ENCODE assay signal across 13 mouse cellular contexts in the genomic region with DNA sequence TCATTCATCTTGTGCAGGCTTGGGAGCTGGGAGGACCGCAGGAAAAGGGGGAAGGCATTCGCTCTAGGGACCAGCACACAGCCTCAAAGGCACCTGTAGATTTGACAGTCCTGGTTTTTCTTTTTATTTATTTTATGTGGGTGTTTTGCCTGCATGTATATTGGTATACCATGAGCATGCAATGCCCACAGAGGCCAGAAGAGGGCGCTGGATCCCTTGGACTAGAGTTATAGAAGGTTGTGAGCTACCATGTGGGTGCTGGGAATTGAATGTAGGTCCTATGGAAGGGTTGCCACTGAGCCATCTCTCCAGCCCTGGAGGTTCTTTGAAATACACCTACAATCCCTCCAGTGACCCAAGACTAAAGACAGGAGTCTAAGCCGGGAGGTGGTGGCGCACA. TPM values are rescaled to one million over a fixed set of nuclear protein-coding genes. Genes with fewer than 3 reads are reported as not detected.
DNase-seq lines count a peak whose midpoint lies in the region; ATAC-seq and TF ChIP-seq lines count a peak whose summit lies in the region.
"Had no signal": no experiment of that assay in that cellular context is flagged by ENCODE, and none has a peak within 500 bp of the region (broad histone marks: within the 10 kb centered on the region; RNA-seq: fewer than 3 reads in every experiment).

No protein-coding gene starts in this region.

- H3K27me3 ChIP-seq in kidney, postnatal 0 days (ENCODE audit: insufficient read depth, low read length): no peaks in the 10 kb centered on the region
- no peaks in the 10 kb centered on the region for H3K27me3 ChIP-seq in kidney, embryonic 15.5 days
- no peaks in the 10 kb centered on the region for H3K27me3 ChIP-seq in hindbrain, postnatal 0 days (ENCODE audit: insufficient read depth, low read length)
- H3K27me3 ChIP-seq: embryonic facial prominence, embryonic 12.5 days had no signal

- no peak overlapping the region for H3K27ac ChIP-seq in kidney, postnatal 0 days
- H3K27ac ChIP-seq in kidney, embryonic 15.5 days: no peak overlapping the region
- peak overlapping the region; percentile 36; the same call in 1 of the 2 replicates for H3K27ac ChIP-seq in hindbrain, postnatal 0 days
- H3K27ac ChIP-seq: embryonic facial prominence, embryonic 12.5 days; limb, embryonic 10.5 days had no signal

- TF ChIP-seq CTCF in kidney, postnatal 0 days (IDR thresholded peaks at IDR 0.05; ENCODE audit: low read depth): peak; percentile 35; the same call in 1 of the 2 replicates
- peak; percentile 46 for TF ChIP-seq CTCF in hindbrain, postnatal 0 days (IDR thresholded peaks at IDR 0.05; ENCODE audit: low read depth)

- no peaks in the 10 kb centered on the region for H3K4me1 ChIP-seq in kidney, postnatal 0 days (replicated peaks; ENCODE audit: insufficient read depth, low read length)
- H3K4me1 ChIP-seq in kidney, embryonic 15.5 days: peaks cover 18% of the 10 kb centered on the region
- peaks cover 5% of the 10 kb centered on the region; the same call in 1 of the 2 replicates for H3K4me1 ChIP-seq in hindbrain, postnatal 0 days (ENCODE audit: insufficient read depth, low read length)

- no peak for ATAC-seq in kidney, postnatal 0 days (replicated peaks; ENCODE audit: low FRiP score, low read depth)
- ATAC-seq in kidney, embryonic 15.5 days (replicated peaks; ENCODE audit: low FRiP score): no peak
- ATAC-seq in hindbrain, postnatal 0 days: no peak

- no peaks in the 10 kb centered on the region for H3K9me3 ChIP-seq in kidney, postnatal 0 days (replicated peaks; ENCODE audit: low read length)
- no peaks in the 10 kb centered on the region for H3K9me3 ChIP-seq in kidney, embryonic 15.5 days (replicated peaks)
- H3K9me3 ChIP-seq in hindbrain, postnatal 0 days (ENCODE audit: low read length): no peaks in the 10 kb centered on the region
- H3K9me3 ChIP-seq: embryonic facial prominence, embryonic 12.5 days; limb, embryonic 10.5 days had no signal

- DNase-seq in kidney, postnatal 0 days (ENCODE audit: low spot score): no peak
- peak; percentile 12 to 21 for DNase-seq in B cell, adult 2 months
- DNase-seq in R1 (ENCODE audit: low read depth, low spot score): peak; percentile 38
- DNase-seq in hindbrain, postnatal 0 days (ENCODE audit: low spot score): no peak
- DNase-seq in right cerebral cortex, postnatal 36 days (ENCODE audit: low spot score in 2 of 2): no peak
- no peak for DNase-seq in right cerebral cortex, postnatal 4 days
- DNase-seq in frontal cortex, postnatal 14 days (ENCODE audit: low spot score in 2 of 2): no peak
- DNase-seq: lung, postnatal 14 days had no signal

- H3K9ac ChIP-seq in kidney, postnatal 0 days (ENCODE audit: low read depth, low read length): no peak overlapping the region
- no peak overlapping the region for H3K9ac ChIP-seq in kidney, embryonic 15.5 days
- H3K9ac ChIP-seq in hindbrain, postnatal 0 days (replicated peaks; ENCODE audit: low read length): no peak overlapping the region
- H3K9ac ChIP-seq: embryonic facial prominence, embryonic 12.5 days had no signal

- no peak overlapping the region for H3K4me2 ChIP-seq in kidney, postnatal 0 days (ENCODE audit: low read length)
- no peak overlapping the region for H3K4me2 ChIP-seq in kidney, embryonic 15.5 days
- no peak overlapping the region for H3K4me2 ChIP-seq in hindbrain, postnatal 0 days (ENCODE audit: low read depth, low read length)
- H3K4me2 ChIP-seq: embryonic facial prominence, embryonic 12.5 days had no signal

- 67% methylated on average over 5 of the region's 5 CpGs for WGBS in kidney, postnatal 0 days
- 74% methylated on average over 5 of the region's 5 CpGs for WGBS in kidney, embryonic 15.5 days
- WGBS in hindbrain, postnatal 0 days: 65% methylated on average over 5 of the region's 5 CpGs

- no peak overlapping the region for H3K4me3 ChIP-seq in kidney, postnatal 0 days (replicated peaks; ENCODE audit: low read depth, low read length)
- H3K4me3 ChIP-seq in kidney, embryonic 15.5 days (replicated peaks): no peak overlapping the region
- H3K4me3 ChIP-seq in hindbrain, postnatal 0 days (ENCODE audit: low read length): no peak overlapping the region
- H3K4me3 ChIP-seq: embryonic facial prominence, embryonic 12.5 days; limb, embryonic 10.5 days had no signal

- no peaks in the 10 kb centered on the region for H3K36me3 ChIP-seq in kidney, postnatal 0 days (ENCODE audit: insufficient read depth, low read length)
- no peaks in the 10 kb centered on the region for H3K36me3 ChIP-seq in kidney, embryonic 15.5 days
- no peaks in the 10 kb centered on the region for H3K36me3 ChIP-seq in hindbrain, postnatal 0 days (ENCODE audit: insufficient read depth, low read length)
- H3K36me3 ChIP-seq: embryonic facial prominence, embryonic 12.5 days; G1E; limb, embryonic 10.5 days had no signal

RNA-seq across cellular contexts. Expression of a gene that starts 17.2 kb away (rescaled TPM):
- polyA plus RNA-seq in kidney, postnatal 0 days (2015; fragmentation: Nextera tagmentation; extraction: Ambion mirVana): not detected in 2 replicates
- polyA plus RNA-seq in kidney, embryonic 15.5 days (2015; fragmentation: Nextera tagmentation; extraction: Ambion mirVana): not detected in 2 replicates
- 12.4 and 15.1 TPM in 2 replicates for total RNA-seq in hindbrain, postnatal 0 days (2014; rRNA removed)
- polyA plus RNA-seq in hindbrain, postnatal 0 days (2015; fragmentation: Nextera tagmentation; extraction: Ambion mirVana): 2.2 and 2.4 TPM in 2 replicates
- total RNA-seq: gastrocnemius, adult 18-20 months had no signal
- polyA plus RNA-seq: G1E; limb, embryonic 10.5 days had no signal

Comparison
In these comparisons a context has a peak if more than half of its experiments do, and no peak if none do; other contexts are left out.
1. DNase-seq: peak in B cell, adult 2 months (2 of 2) and R1 (single experiment); none in kidney, postnatal 0 days (single experiment), hindbrain, postnatal 0 days (single experiment), right cerebral cortex, postnatal 36 days (0 of 2), right cerebral cortex, postnatal 4 days (single experiment) and frontal cortex, postnatal 14 days (0 of 2).